Comparison of ENCODE assay signal across 8 mouse cellular contexts in genomic region chr3:156561524-156562423, GRCm38 (mm10). TPM values are rescaled to one million over a fixed set of nuclear protein-coding genes. Genes with fewer than 3 reads are reported as not detected.
DNase-seq lines count a peak whose midpoint lies in the region; ATAC-seq and TF ChIP-seq lines count a peak whose summit lies in the region.

Negr1 (plus strand) TSS chr3:156561794.

- H3K9ac ChIP-seq in forebrain, embryonic 12.5 days = peak within 1 kb of the TSS; percentile 79
- H3K9ac ChIP-seq in heart, embryonic 14.5 days (ENCODE audit: low read length) = peak within 1 kb of the TSS; percentile 67
- H3K9ac ChIP-seq in liver, embryonic 13.5 days = no peak within 1 kb of the TSS
- peak within 1 kb of the TSS; percentile 70 for H3K9ac ChIP-seq in neural tube, embryonic 12.5 days

- peaks cover 4% of the 10 kb centered on the region; the same call in 1 of the 2 replicates for H3K27me3 ChIP-seq in thymus, adult 2 months (ENCODE audit: control insufficient read depth, insufficient read depth, low read length)
- peaks cover 11% of the 10 kb centered on the region; the same call in 1 of the 2 replicates for H3K27me3 ChIP-seq in forebrain, embryonic 12.5 days
- H3K27me3 ChIP-seq in heart, embryonic 14.5 days (ENCODE audit: control insufficient read depth, insufficient read depth, low read length) = peaks cover 34% of the 10 kb centered on the region
- peaks cover 49% of the 10 kb centered on the region for H3K27me3 ChIP-seq in liver, embryonic 13.5 days
- H3K27me3 ChIP-seq in neural tube, embryonic 12.5 days (replicated peaks) = peaks cover 5% of the 10 kb centered on the region; the same call in 1 of the 2 replicates

- H3K36me3 ChIP-seq in thymus, adult 2 months (ENCODE audit: control insufficient read depth, insufficient read depth, low read length) = no peaks in the 10 kb centered on the region
- no peaks in the 10 kb centered on the region for H3K36me3 ChIP-seq in forebrain, embryonic 12.5 days (replicated peaks)
- H3K36me3 ChIP-seq in heart, embryonic 14.5 days (ENCODE audit: control insufficient read depth, insufficient read depth, low read length) = no peaks in the 10 kb centered on the region
- H3K36me3 ChIP-seq in liver, embryonic 13.5 days = no peaks in the 10 kb centered on the region
- no peaks in the 10 kb centered on the region for H3K36me3 ChIP-seq in neural tube, embryonic 12.5 days

- no peak for DNase-seq in thymus, adult 2 months
- DNase-seq in thymus, adult 18-20 months = no peak
- peak; percentile 16 to 58 for DNase-seq in kidney, postnatal 36 days
- no peak for DNase-seq in liver, embryonic 13.5 days
- peak; percentile 38 for DNase-seq in urinary bladder, adult 2 months (ENCODE audit: low spot score)

- TF ChIP-seq CTCF in thymus, adult 2 months (IDR thresholded peaks at IDR 0.05; ENCODE audit: borderline replicate concordance, control insufficient read depth, extremely low read depth, insufficient read depth, low read length, poor library complexity) = no peak

- H3K27ac ChIP-seq in thymus, adult 2 months (ENCODE audit: control insufficient read depth, insufficient read depth, low read length) = no peak within 1 kb of the TSS
- peak within 1 kb of the TSS; percentile 95 for H3K27ac ChIP-seq in forebrain, embryonic 12.5 days
- H3K27ac ChIP-seq in heart, embryonic 14.5 days (replicated peaks in 1 of 2; ENCODE audit: control insufficient read depth in 1 of 2, insufficient read depth in 1 of 2, low read depth in 2 of 2, low read length in 2 of 2) = peak within 1 kb of the TSS in 1 of 2 experiments; percentile 37; a peak in 1 of 4 replicates
- no peak within 1 kb of the TSS for H3K27ac ChIP-seq in liver, embryonic 13.5 days
- peak within 1 kb of the TSS; percentile 85 for H3K27ac ChIP-seq in neural tube, embryonic 12.5 days

- no peaks in the 10 kb centered on the region for H3K9me3 ChIP-seq in forebrain, embryonic 12.5 days
- H3K9me3 ChIP-seq in heart, embryonic 14.5 days (ENCODE audit: control insufficient read depth, low read length) = no peaks in the 10 kb centered on the region
- H3K9me3 ChIP-seq in liver, embryonic 13.5 days (replicated peaks) = no peaks in the 10 kb centered on the region
- no peaks in the 10 kb centered on the region for H3K9me3 ChIP-seq in neural tube, embryonic 12.5 days

- peak within 1 kb of the TSS; percentile 88 for H3K4me2 ChIP-seq in forebrain, embryonic 12.5 days
- H3K4me2 ChIP-seq in heart, embryonic 14.5 days (ENCODE audit: low read length) = peak within 1 kb of the TSS; percentile 97
- peak within 1 kb of the TSS; percentile 58 for H3K4me2 ChIP-seq in liver, embryonic 13.5 days
- peak within 1 kb of the TSS; percentile 94 for H3K4me2 ChIP-seq in neural tube, embryonic 12.5 days (replicated peaks)

- peak; percentile 85 for ATAC-seq in forebrain, embryonic 12.5 days (ENCODE audit: low FRiP score)
- peak; percentile 73 for ATAC-seq in heart, embryonic 14.5 days (ENCODE audit: insufficient number of reproducible peaks, insufficient read depth, low FRiP score, low read depth)
- ATAC-seq in liver, embryonic 13.5 days (ENCODE audit: low read depth) = peak; percentile 23; the same call in 1 of the 2 replicates
- peak; percentile 89 for ATAC-seq in neural tube, embryonic 12.5 days (ENCODE audit: low FRiP score, low read depth)

- peak within 1 kb of the TSS; percentile 5; the same call in 1 of the 2 replicates for H3K4me3 ChIP-seq in thymus, adult 2 months (ENCODE audit: control insufficient read depth, insufficient read depth, low read length)
- H3K4me3 ChIP-seq in forebrain, embryonic 12.5 days (replicated peaks) = peak within 1 kb of the TSS; percentile 63
- H3K4me3 ChIP-seq in heart, embryonic 14.5 days (ENCODE audit: control insufficient read depth in 1 of 2, insufficient read depth in 1 of 2, low read depth in 1 of 2, low read length in 2 of 2) = peak within 1 kb of the TSS; percentile 53 to 63
- H3K4me3 ChIP-seq in liver, embryonic 13.5 days (replicated peaks) = peak within 1 kb of the TSS; percentile 43
- peak within 1 kb of the TSS; percentile 56 for H3K4me3 ChIP-seq in neural tube, embryonic 12.5 days

- WGBS in thymus, adult 2 months = 1% methylated on average over 79 of the region's 79 CpGs
- WGBS in forebrain, embryonic 12.5 days = under 1% methylated on average over 78 of the region's 79 CpGs
- WGBS in heart, embryonic 14.5 days = under 1% methylated on average over 73 of the region's 79 CpGs
- WGBS in liver, embryonic 13.5 days (ENCODE audit: insufficient replicate concordance) = under 1% methylated on average over 72 of the region's 79 CpGs
- under 1% methylated on average over 79 of the region's 79 CpGs for WGBS in neural tube, embryonic 12.5 days

- H3K4me1 ChIP-seq in thymus, adult 2 months (replicated peaks; ENCODE audit: control insufficient read depth, insufficient read depth, low read length) = peaks cover 3% of the 10 kb centered on the region
- peaks cover 25% of the 10 kb centered on the region for H3K4me1 ChIP-seq in forebrain, embryonic 12.5 days
- H3K4me1 ChIP-seq in heart, embryonic 14.5 days (ENCODE audit: control insufficient read depth in 2 of 2, insufficient read depth in 2 of 2, low read length in 2 of 2) = peaks cover 0 to 5% of the 10 kb centered on the region in 2 experiments; a peak in 1 of 4 replicates
- H3K4me1 ChIP-seq in liver, embryonic 13.5 days (replicated peaks) = no peaks in the 10 kb centered on the region
- H3K4me1 ChIP-seq in neural tube, embryonic 12.5 days = peaks cover 9% of the 10 kb centered on the region

- TF ChIP-seq POLR2A in thymus, adult 2 months (IDR thresholded peaks at IDR 0.05; ENCODE audit: control insufficient read depth, extremely low read depth, insufficient read depth, low read length, poor library complexity) = no peak

RNA-seq across cellular contexts. Expression of gene Negr1, which starts in this region (rescaled TPM):
- polyA plus RNA-seq in thymus, adult 2 months (2012; rRNA removed) = 0.24 and 0.67 TPM in 2 replicates
- 13.8 and 16.2 TPM in 2 replicates for polyA plus RNA-seq in forebrain, embryonic 12.5 days (2016; fragmentation: Nextera tagmentation; extraction: Ambion mirVana)
- 1.5 and 2.4 TPM in 2 replicates for polyA plus RNA-seq in heart, embryonic 14.5 days (2014; fragmentation: Nextera tagmentation; extraction: Ambion mirVana)
- 0.09 and 0.12 TPM in 2 replicates for polyA plus RNA-seq in liver, embryonic 13.5 days (2015; fragmentation: Nextera tagmentation; extraction: Ambion mirVana)
- polyA plus RNA-seq in neural tube, embryonic 12.5 days (2016; fragmentation: Nextera tagmentation; extraction: Ambion mirVana) = 8.8 and 10.8 TPM in 2 replicates
- 4.6 and 5.7 TPM in 2 replicates for polyA plus RNA-seq in urinary bladder, adult 2 months (2012; rRNA removed)

Comparison
In these comparisons a context has a peak if more than half of its experiments do, and no peak if none do; other contexts are left out.
1. Peak in ATAC-seq, H3K4me3 ChIP-seq and H3K4me2 ChIP-seq in liver, embryonic 13.5 days; RNA of the gene not detected or under 1 TPM.
2. DNase-seq: peak in kidney, postnatal 36 days (2 of 2) and urinary bladder, adult 2 months (single experiment); none in thymus, adult 2 months (single experiment), thymus, adult 18-20 months (0 of 2) and liver, embryonic 13.5 days (single experiment).
3. H3K27ac ChIP-seq: peak in forebrain, embryonic 12.5 days (single experiment) and neural tube, embryonic 12.5 days (single experiment); none in thymus, adult 2 months (single experiment) and liver, embryonic 13.5 days (single experiment).
4. H3K4me3 ChIP-seq: peak in every context shown above with its lines; median percentile 63 in forebrain, embryonic 12.5 days; 58 in heart, embryonic 14.5 days; 56 in neural tube, embryonic 12.5 days; 43 in liver, embryonic 13.5 days; 5 in thymus, adult 2 months.
5. ATAC-seq: peak in every context shown above with its lines; median percentile 89 in neural tube, embryonic 12.5 days; 85 in forebrain, embryonic 12.5 days; 73 in heart, embryonic 14.5 days; 23 in liver, embryonic 13.5 days.
6. Peak in every context shown above with its lines, with median percentiles within 50 percentile points of each other: H3K4me2 ChIP-seq.